Mouse (Mus musculus) heart, embryonic 14.5 days (tissue): ENCODE results near the gene Padi2. TPM values are rescaled to one million over a fixed set of nuclear protein-coding genes. Genes with fewer than 3 reads are reported as not detected.
A peak's percentile ranks its signal among the peaks of the same experiment; 100 is the strongest.

Experiments used
- ATAC-seq: fragments of 200-750 bp; cut with Nextera tagmentation; 2 replicates; pipeline ENCODE4 v1.8.0; 2017; ENCODE audit warnings: low read depth, moderate TSS enrichment; ENCODE audit not compliant: insufficient number of reproducible peaks, insufficient read depth, low FRiP score
- H3K27ac ChIP-seq, 2 experiments: fragments of 200-500 bp in 1 of 2; fragments of 300-500 bp in 1 of 2; sonication (generic) in 1 of 2; replicated peaks in 1 of 2; 2 replicates each; pipeline ENCODE4 v1.5.1; 2012 to 2014; ENCODE audit warnings: low read depth in 2 of 2, low read length in 2 of 2, control low read depth in 1 of 2, mild to moderate bottlenecking in 1 of 2, mixed read lengths in 1 of 2; ENCODE audit not compliant: control insufficient read depth in 1 of 2, insufficient read depth in 1 of 2
- H3K27me3 ChIP-seq: fragments of 300-500 bp; sonication (generic); 2 replicates; pipeline ENCODE4 v1.6.1; 2014; ENCODE audit warnings: mild to moderate bottlenecking, low read length, control low read depth; ENCODE audit not compliant: control insufficient read depth, insufficient read depth
- H3K36me3 ChIP-seq: fragments of 300-500 bp; sonication (generic); 2 replicates; pipeline ENCODE4 v1.6.1; 2014; ENCODE audit warnings: mild to moderate bottlenecking, control low read depth, low read length, mixed read lengths; ENCODE audit not compliant: control insufficient read depth, insufficient read depth
- H3K4me1 ChIP-seq, 2 experiments: fragments of 200-500 bp in 1 of 2; fragments of 300-500 bp in 1 of 2; sonication (generic) in 1 of 2; 2 replicates each; pipeline ENCODE4 v1.6.1; 2012 to 2014; ENCODE audit warnings: low read length in 2 of 2, control low read depth in 1 of 2, mixed read lengths in 1 of 2; ENCODE audit not compliant: control insufficient read depth in 2 of 2, insufficient read depth in 2 of 2
- H3K4me2 ChIP-seq: fragments of 300-500 bp; sonication (generic); 2 replicates; pipeline ENCODE4 v1.6.1; 2014; ENCODE audit warnings: mild to moderate bottlenecking, low read length
- H3K4me3 ChIP-seq, 2 experiments: fragments of 200-500 bp in 1 of 2; fragments of 300-500 bp in 1 of 2; sonication (generic) in 1 of 2; 2 replicates each; pipeline ENCODE4 v1.5.1; 2012 to 2014; ENCODE audit warnings: low read length in 2 of 2, mild to moderate bottlenecking in 2 of 2, control low read depth in 1 of 2, low read depth in 1 of 2, moderate library complexity in 1 of 2; ENCODE audit not compliant: control insufficient read depth in 1 of 2, insufficient read depth in 1 of 2
- H3K9ac ChIP-seq: fragments of 300-500 bp; sonication (generic); 2 replicates; pipeline ENCODE4 v1.6.1; 2014; ENCODE audit warnings: mild to moderate bottlenecking, low read length
- H3K9me3 ChIP-seq: fragments of 300-500 bp; sonication (generic); 2 replicates; pipeline ENCODE4 v1.6.1; 2016; ENCODE audit warnings: low read length, control low read depth; ENCODE audit not compliant: control insufficient read depth
- WGBS: fragments of 180-500 bp; shearing (Covaris S2); extraction: QIAGEN DNeasy Blood & Tissue Kit; methylation state at CpG from one replicate; pipeline ENCODE4 v1.1.7; 2014; 5-methylcytosine and 5-hydroxymethylcytosine counted together
- polyA plus RNA-seq: library from polyadenylated mRNA; unstranded; fragments of >200 nt; fragmentation: Nextera tagmentation; extraction: Ambion mirVana; gene quantifications from 2 replicates; pipeline ENCODE4 v1.2.1, GENCODE M21; 2014

The Padi2 gene
- polyA plus RNA-seq, 1 experiment from 2014 or later = 0.89 TPM

GRCm38 (mm10) chr4:140964620-140965019 is 58.5 kb downstream of the Padi2 start:
- Histone ChIP-seq H3K9ac (0 out of 2 replicates have a peak overlapping the region, but pooled peaks have one; percentile 5), H3K9me3 (no peaks in the 10 kb centered on the region), H3K27me3 (no peaks in the 10 kb centered on the region), H3K27ac (no peak overlapping the region), H3K36me3 (peaks cover 48% of the 10 kb centered on the region), H3K4me1 (peaks cover 16 to 26% of the 10 kb centered on the region in 2 experiments), H3K4me3 (no peak overlapping the region), H3K4me2 (no peak overlapping the region)
- 28% methylated on average over 7 of the region's 7 CpGs for WGBS
- ATAC-seq = no peak

- Histone ChIP-seq H3K9me3 (no peaks in the 10 kb centered on the region), H3K27ac (no peak overlapping the region), H3K4me2 (no peak overlapping the region), H3K36me3 (peaks cover 78% of the 10 kb centered on the region), H3K4me3 (no peak overlapping the region), H3K4me1 (peaks cover 6 to 11% of the 10 kb centered on the region in 2 experiments), H3K27me3 (no peaks in the 10 kb centered on the region), H3K9ac (no peak overlapping the region)
- WGBS = 85% methylated on average over 11 of the region's 11 CpGs
- ATAC-seq = no peak
Observed at GRCm38 (mm10) chr4:140967386-140968159, 61.4 kb downstream of the Padi2 start.

- no peaks in the 10 kb centered on the region for H3K27me3 ChIP-seq
- H3K9me3 ChIP-seq = no peaks in the 10 kb centered on the region
- peaks cover 100% of the 10 kb centered on the region for H3K36me3 ChIP-seq
- no peak for ATAC-seq
- no peak overlapping the region for H3K4me3 ChIP-seq
- WGBS = 86% methylated on average over 13 of the region's 13 CpGs
- H3K27ac ChIP-seq = no peak overlapping the region
- H3K4me2 ChIP-seq = no peak overlapping the region
- H3K9ac ChIP-seq = no peak overlapping the region
- no peaks in the 10 kb centered on the region for H3K4me1 ChIP-seq
Observed at GRCm38 (mm10) chr4:140971691-140972090, 65.5 kb downstream of the Padi2 start.

GRCm38 (mm10) chr4:140974408-140974807 is 68.3 kb downstream of the Padi2 start:
- Histone ChIP-seq H3K4me3 (no peak overlapping the region), H3K27ac (no peak overlapping the region), H3K4me1 (no peaks in the 10 kb centered on the region), H3K9ac (no peak overlapping the region), H3K27me3 (no peaks in the 10 kb centered on the region), H3K36me3 (peaks cover 100% of the 10 kb centered on the region), H3K9me3 (no peaks in the 10 kb centered on the region), H3K4me2 (no peak overlapping the region)
- WGBS = 92% methylated on average over 6 of the region's 6 CpGs
- no peak for ATAC-seq

GRCm38 (mm10) chr4:140975356-140975755 is 69.2 kb downstream of the Padi2 start:
- Histone ChIP-seq H3K27ac (no peak overlapping the region), H3K4me3 (no peak overlapping the region), H3K27me3 (no peaks in the 10 kb centered on the region), H3K9ac (no peak overlapping the region), H3K4me1 (no peaks in the 10 kb centered on the region), H3K9me3 (no peaks in the 10 kb centered on the region), H3K4me2 (no peak overlapping the region), H3K36me3 (peaks cover 100% of the 10 kb centered on the region)
- no peak for ATAC-seq
- 92% methylated on average over 7 of the region's 7 CpGs for WGBS

GRCm38 (mm10) chr4:140977278-140977677 is 71.1 kb downstream of the Padi2 start:
- H3K27ac ChIP-seq = no peak overlapping the region
- ATAC-seq = no peak
- peaks cover 82% of the 10 kb centered on the region for H3K36me3 ChIP-seq
- H3K9ac ChIP-seq = no peak overlapping the region
- 81% methylated on average over 10 of the region's 10 CpGs for WGBS
- H3K4me2 ChIP-seq = no peak overlapping the region
- no peaks in the 10 kb centered on the region for H3K27me3 ChIP-seq
- H3K4me3 ChIP-seq = no peak overlapping the region
- no peaks in the 10 kb centered on the region for H3K4me1 ChIP-seq
- H3K9me3 ChIP-seq = no peaks in the 10 kb centered on the region

GRCm38 (mm10) chr4:140977886-140978692 is 71.9 kb downstream of the Padi2 start:
- WGBS = 89% methylated on average over 14 of the region's 14 CpGs
- Histone ChIP-seq H3K27ac (no peak overlapping the region), H3K9me3 (no peaks in the 10 kb centered on the region), H3K36me3 (peaks cover 73% of the 10 kb centered on the region), H3K27me3 (no peaks in the 10 kb centered on the region), H3K4me2 (no peak overlapping the region), H3K4me1 (peaks cover under 1 to 1% of the 10 kb centered on the region in 2 experiments; a peak in 2 of 4 replicates), H3K9ac (no peak overlapping the region), H3K4me3 (no peak overlapping the region)
- no peak for ATAC-seq
